In genomic region chr3:79542585-79542984, GRCm38 (mm10) we compare ENCODE assay signal across 9 mouse cellular contexts. TPM values are rescaled to one million over a fixed set of nuclear protein-coding genes. Genes with fewer than 3 reads are reported as not detected.
DNase-seq lines count a peak whose midpoint lies in the region; ATAC-seq and TF ChIP-seq lines count a peak whose summit lies in the region.
"Had no signal": no experiment of that assay in that cellular context is flagged by ENCODE, and none has a peak within 500 bp of the region (broad histone marks: within the 10 kb centered on the region; RNA-seq: fewer than 3 reads in every experiment).

No protein-coding gene starts in this region.

- H3K36me3 ChIP-seq in lung, embryonic 15.5 days = no peaks in the 10 kb centered on the region
- H3K36me3 ChIP-seq in stomach, embryonic 16.5 days (ENCODE audit: control insufficient read depth, insufficient read depth, low read length) = no peaks in the 10 kb centered on the region
- no peaks in the 10 kb centered on the region for H3K36me3 ChIP-seq in forebrain, embryonic 12.5 days (replicated peaks)
- H3K36me3 ChIP-seq: midbrain, embryonic 12.5 days had no signal

- H3K4me3 ChIP-seq in lung, embryonic 15.5 days = no peak overlapping the region
- H3K4me3 ChIP-seq in cerebellum, adult 2 months (replicated peaks; ENCODE audit: insufficient read depth, low read depth, low read length) = no peak overlapping the region
- H3K4me3 ChIP-seq in stomach, embryonic 16.5 days (replicated peaks; ENCODE audit: low read length) = no peak overlapping the region
- H3K4me3 ChIP-seq in forebrain, embryonic 12.5 days (replicated peaks) = no peak overlapping the region
- H3K4me3 ChIP-seq: midbrain, embryonic 12.5 days had no signal

- H3K4me2 ChIP-seq in lung, embryonic 15.5 days = no peak overlapping the region
- no peak overlapping the region for H3K4me2 ChIP-seq in stomach, embryonic 16.5 days (ENCODE audit: low read depth, low read length)
- no peak overlapping the region for H3K4me2 ChIP-seq in forebrain, embryonic 12.5 days
- H3K4me2 ChIP-seq: midbrain, embryonic 12.5 days had no signal

- 24% methylated on average over 6 of the region's 6 CpGs for WGBS in lung, embryonic 15.5 days
- 11% methylated on average over 6 of the region's 6 CpGs for WGBS in cerebellum, adult 2 months
- WGBS in stomach, embryonic 16.5 days = 31% methylated on average over 6 of the region's 6 CpGs
- WGBS in forebrain, embryonic 12.5 days = 41% methylated on average over 6 of the region's 6 CpGs

- 0 out of 2 replicates have a peak, but pooled peaks have one; percentile 19 for ATAC-seq in lung, embryonic 15.5 days (ENCODE audit: borderline replicate concordance, extremely low read depth, low FRiP score, low TSS enrichment)
- peak; percentile 83 for ATAC-seq in stomach, embryonic 16.5 days (ENCODE audit: insufficient read depth, low FRiP score)
- no peak for ATAC-seq in forebrain, embryonic 12.5 days (ENCODE audit: low FRiP score)

- no peaks in the 10 kb centered on the region for H3K9me3 ChIP-seq in lung, embryonic 15.5 days
- no peaks in the 10 kb centered on the region for H3K9me3 ChIP-seq in stomach, embryonic 16.5 days (replicated peaks; ENCODE audit: control insufficient read depth, low read length)
- H3K9me3 ChIP-seq in forebrain, embryonic 12.5 days = no peaks in the 10 kb centered on the region
- H3K9me3 ChIP-seq: midbrain, embryonic 12.5 days had no signal

- H3K9ac ChIP-seq in lung, embryonic 15.5 days = no peak overlapping the region
- no peak overlapping the region for H3K9ac ChIP-seq in stomach, embryonic 16.5 days (ENCODE audit: low read length)
- H3K9ac ChIP-seq in forebrain, embryonic 12.5 days = no peak overlapping the region
- H3K9ac ChIP-seq: midbrain, embryonic 12.5 days had no signal

- DNase-seq in lung, postnatal 14 days = no peak
- DNase-seq in cerebellum, adult 2 months = peak; percentile 68 to 83
- DNase-seq in kidney, postnatal 10 days = peak; percentile 35
- no peak for DNase-seq in left cerebral cortex, adult 18-20 months (ENCODE audit: low spot score in 2 of 2)
- no peak for DNase-seq in right cerebral cortex, postnatal 10 days (ENCODE audit: low spot score in 2 of 2)

- H3K27me3 ChIP-seq in lung, embryonic 15.5 days = no peaks in the 10 kb centered on the region
- H3K27me3 ChIP-seq in cerebellum, adult 2 months (ENCODE audit: control insufficient read depth, insufficient read depth, low read length) = no peaks in the 10 kb centered on the region
- H3K27me3 ChIP-seq in stomach, embryonic 16.5 days (ENCODE audit: control insufficient read depth, insufficient read depth, low read length) = no peaks in the 10 kb centered on the region
- no peaks in the 10 kb centered on the region for H3K27me3 ChIP-seq in forebrain, embryonic 12.5 days
- H3K27me3 ChIP-seq: midbrain, embryonic 12.5 days had no signal

- no peak for TF ChIP-seq POLR2A in cerebellum, adult 2 months (IDR thresholded peaks at IDR 0.05; ENCODE audit: borderline replicate concordance, insufficient read depth, low read length)

- H3K4me1 ChIP-seq in lung, embryonic 15.5 days = peaks cover 1% of the 10 kb centered on the region; the same call in 1 of the 2 replicates
- H3K4me1 ChIP-seq in cerebellum, adult 2 months (ENCODE audit: control insufficient read depth, insufficient read depth, low read length) = peaks cover 11% of the 10 kb centered on the region
- H3K4me1 ChIP-seq in stomach, embryonic 16.5 days (ENCODE audit: control insufficient read depth, insufficient read depth, low read length) = peaks cover 4% of the 10 kb centered on the region; the same call in 1 of the 2 replicates
- H3K4me1 ChIP-seq in forebrain, embryonic 12.5 days = no peaks in the 10 kb centered on the region
- H3K4me1 ChIP-seq: midbrain, embryonic 12.5 days had no signal

- no peak overlapping the region for H3K27ac ChIP-seq in lung, embryonic 15.5 days
- H3K27ac ChIP-seq in cerebellum, adult 2 months (ENCODE audit: insufficient read depth, low read length) = no peak overlapping the region
- no peak overlapping the region for H3K27ac ChIP-seq in stomach, embryonic 16.5 days (ENCODE audit: low read length)
- no peak overlapping the region for H3K27ac ChIP-seq in forebrain, embryonic 12.5 days
- H3K27ac ChIP-seq: midbrain, embryonic 12.5 days had no signal

- TF ChIP-seq CTCF in cerebellum, adult 2 months (IDR thresholded peaks at IDR 0.05; ENCODE audit: borderline replicate concordance, insufficient read depth, low read depth, low read length) = no peak

RNA-seq across cellular contexts. Expression of gene Fnip2, which starts 25.0 kb away (rescaled TPM):
- 3.5 and 4.4 TPM in 2 replicates for polyA plus RNA-seq in lung, embryonic 15.5 days (2015; fragmentation: Nextera tagmentation; extraction: Ambion mirVana)
- 16.3 and 17.3 TPM in 2 replicates for polyA plus RNA-seq in cerebellum, adult 2 months (2012; rRNA removed)
- 3.0 and 3.8 TPM in 2 replicates for polyA plus RNA-seq in stomach, embryonic 16.5 days (2015; fragmentation: Nextera tagmentation; extraction: Ambion mirVana)
- 6.2 and 7.3 TPM in 2 replicates for polyA plus RNA-seq in forebrain, embryonic 12.5 days (2016; fragmentation: Nextera tagmentation; extraction: Ambion mirVana)
- total RNA-seq in left cerebral cortex, adult 18-20 months (2021) = 10 to 100 TPM; 18.2 to 18.5 TPM

RNA-seq across cellular contexts. Expression of gene Ppid, which starts 48.6 kb away (rescaled TPM):
- 157 and 161 TPM in 2 replicates for polyA plus RNA-seq in lung, embryonic 15.5 days (2015; fragmentation: Nextera tagmentation; extraction: Ambion mirVana)
- 71.7 and 74.2 TPM in 2 replicates for polyA plus RNA-seq in cerebellum, adult 2 months (2012; rRNA removed)
- polyA plus RNA-seq in stomach, embryonic 16.5 days (2015; fragmentation: Nextera tagmentation; extraction: Ambion mirVana) = 134 and 150 TPM in 2 replicates
- 176 and 188 TPM in 2 replicates for polyA plus RNA-seq in forebrain, embryonic 12.5 days (2016; fragmentation: Nextera tagmentation; extraction: Ambion mirVana)
- 10 to 100 TPM; 68.9 to 69.1 TPM for total RNA-seq in left cerebral cortex, adult 18-20 months (2021)

Comparison
In these comparisons a context has a peak if more than half of its experiments do, and no peak if none do; other contexts are left out.
1. DNase-seq: peak in cerebellum, adult 2 months (2 of 2) and kidney, postnatal 10 days (single experiment); none in lung, postnatal 14 days (single experiment), left cerebral cortex, adult 18-20 months (0 of 2) and right cerebral cortex, postnatal 10 days (0 of 2).